Mouse (Mus musculus) cerebellum, adult 9-11 months (tissue): ENCODE data around the gene C6.
A peak's percentile ranks its signal among the peaks of the same experiment; 100 is the strongest.

Experiments used
- DNase-seq: peaks from one replicate; pipeline ENCODE4 v3.0.0; 2022

The C6 gene

DNA sequence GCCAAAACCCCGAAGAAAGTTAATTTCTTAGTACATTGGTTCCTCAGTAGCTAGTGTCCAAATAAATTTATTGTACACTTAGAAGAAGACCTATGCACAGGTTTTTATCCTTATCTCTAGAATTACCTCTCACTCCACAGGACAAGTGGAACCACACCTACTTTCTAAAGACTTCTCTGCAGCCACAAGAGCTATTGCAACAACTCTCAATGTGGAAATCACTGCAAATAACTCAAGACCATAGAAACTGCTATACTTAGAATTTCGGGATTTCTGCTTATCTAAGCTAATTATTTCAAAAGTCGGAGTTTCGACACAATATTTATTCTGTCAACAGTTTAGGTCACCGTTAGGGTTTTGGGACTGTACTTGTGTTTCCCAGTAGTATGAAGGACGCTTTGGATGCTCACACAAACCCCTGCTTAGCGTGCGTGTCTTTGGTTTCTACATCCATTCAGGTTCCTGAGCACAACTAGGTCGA, at the start of gene C6:
Gene C6, plus strand, starts transcription at position 346 of the 481 bp plus-strand sequence.
- no peak for DNase-seq

- no peak for DNase-seq
Measured at GRCm38 (mm10) chr15:4697604-4698003, 29.4 kb upstream of the C6 start.

- DNase-seq, result no peak
Measured at GRCm38 (mm10) chr15:4734150-4734549, 7.2 kb downstream of the C6 start.

DNA sequence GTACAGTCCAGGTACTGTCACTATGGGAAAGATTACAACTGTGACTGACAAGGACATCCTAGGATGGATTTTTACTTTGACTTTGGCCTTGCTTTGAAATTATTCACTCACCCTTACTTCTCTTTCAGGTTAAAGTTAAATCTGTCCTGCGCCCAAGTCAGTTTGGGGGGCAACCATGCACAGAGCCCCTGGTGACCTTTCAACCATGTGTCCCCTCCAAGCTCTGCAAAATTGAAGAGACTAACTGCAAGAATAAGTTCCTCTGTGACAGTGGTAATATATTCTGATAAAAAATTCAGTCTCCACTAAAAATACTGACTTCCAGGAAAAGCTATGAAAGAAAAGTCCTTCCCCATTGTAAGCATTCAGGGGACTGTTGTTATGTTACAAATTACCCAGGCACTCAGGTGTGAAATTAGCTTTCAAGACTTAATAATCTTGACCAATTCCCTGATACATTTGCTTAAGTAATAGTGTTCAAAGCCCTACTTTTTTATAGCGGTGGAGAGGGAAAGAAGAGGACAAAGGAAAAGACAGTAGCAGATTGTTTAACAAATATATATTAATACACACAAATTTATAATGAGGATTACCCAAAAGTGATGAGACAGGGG, 8.1 kb downstream of the C6 start:
- no peak for DNase-seq

DNA sequence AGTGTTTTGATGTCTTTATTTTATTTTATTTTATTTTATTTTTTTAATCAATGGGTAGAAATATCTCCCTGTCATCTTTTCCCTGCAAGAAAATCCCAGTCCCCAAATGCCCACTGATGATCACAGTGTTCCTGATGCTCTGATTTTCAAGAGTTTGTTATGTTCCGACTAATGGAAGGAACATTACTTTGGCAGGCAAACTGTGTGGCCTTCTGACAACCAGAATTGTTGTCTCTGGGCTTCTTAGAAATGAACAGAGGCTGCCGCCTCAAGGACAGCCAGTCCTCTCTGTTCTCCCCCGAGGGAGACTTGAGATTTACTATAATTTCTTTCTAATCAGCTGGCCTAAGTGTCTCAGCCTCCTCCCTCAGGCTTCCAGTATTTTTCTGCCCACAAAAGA, 20.7 kb downstream of the C6 start:
- no peak for DNase-seq

DNA sequence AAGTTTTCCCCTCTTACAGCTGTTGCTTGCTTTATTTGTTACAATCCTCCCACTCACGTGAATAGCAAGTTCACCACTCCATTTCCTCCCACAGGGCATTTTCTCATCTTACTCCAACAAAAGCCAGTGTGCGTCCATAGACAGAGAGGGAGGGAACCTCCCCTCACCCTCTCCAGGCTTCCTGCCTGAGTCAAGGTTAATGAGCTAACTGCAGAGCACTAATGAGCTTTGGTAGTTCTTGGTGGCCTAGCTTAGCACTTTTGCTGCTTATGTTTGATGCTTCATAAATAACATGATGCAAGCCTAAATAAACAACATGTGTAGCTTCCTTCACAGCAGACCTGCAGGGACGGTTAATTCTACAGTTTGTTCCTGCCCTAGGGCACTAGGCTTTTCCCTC, 63.4 kb downstream of the C6 start:
- no peak for DNase-seq

- no peak for DNase-seq
Measured at GRCm38 (mm10) chr15:4796861-4797260, 69.9 kb downstream of the C6 start.

DNA sequence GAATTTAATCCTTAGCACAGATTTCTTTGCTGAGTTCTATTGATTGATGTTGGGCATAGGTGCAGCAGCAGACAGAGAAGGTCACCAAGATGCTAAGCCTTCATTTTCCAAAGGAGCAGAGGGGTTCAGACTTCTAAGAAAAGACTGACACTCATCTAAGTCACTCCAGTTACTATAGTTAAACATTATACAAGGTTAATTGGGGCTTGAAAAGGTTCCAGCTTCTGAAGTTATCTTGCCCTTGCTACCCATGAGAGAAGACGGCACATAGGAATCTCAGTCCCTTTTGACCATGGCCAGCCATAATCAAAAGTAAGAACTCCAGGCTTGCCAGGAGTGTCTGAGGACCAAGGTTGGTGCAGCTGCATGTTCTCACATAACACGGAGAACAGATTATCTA, 77.3 kb downstream of the C6 start:
- no peak for DNase-seq

- peak; percentile 73 for DNase-seq
Measured at GRCm38 (mm10) chr15:4808131-4808530, 81.2 kb downstream of the C6 start.

DNA sequence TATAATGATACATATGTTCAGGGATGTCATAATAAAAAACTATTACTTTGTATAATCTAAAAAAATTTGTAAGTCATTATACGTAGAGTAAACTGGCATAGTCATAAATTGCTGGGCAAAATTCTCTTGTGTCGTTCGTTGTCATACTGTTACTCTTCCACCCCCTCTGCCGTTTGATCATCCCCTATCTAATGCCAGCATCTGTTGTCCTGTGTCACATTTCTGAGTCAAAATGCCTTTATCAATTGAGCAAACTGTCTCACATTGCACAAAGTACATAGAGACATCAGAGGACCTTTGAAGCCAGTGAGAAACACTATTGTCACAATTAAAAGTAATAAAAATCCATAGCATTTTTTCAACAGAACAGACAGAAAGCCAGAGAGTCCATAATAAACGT, 88.0 kb downstream of the C6 start:
- no peak for DNase-seq

DNA sequence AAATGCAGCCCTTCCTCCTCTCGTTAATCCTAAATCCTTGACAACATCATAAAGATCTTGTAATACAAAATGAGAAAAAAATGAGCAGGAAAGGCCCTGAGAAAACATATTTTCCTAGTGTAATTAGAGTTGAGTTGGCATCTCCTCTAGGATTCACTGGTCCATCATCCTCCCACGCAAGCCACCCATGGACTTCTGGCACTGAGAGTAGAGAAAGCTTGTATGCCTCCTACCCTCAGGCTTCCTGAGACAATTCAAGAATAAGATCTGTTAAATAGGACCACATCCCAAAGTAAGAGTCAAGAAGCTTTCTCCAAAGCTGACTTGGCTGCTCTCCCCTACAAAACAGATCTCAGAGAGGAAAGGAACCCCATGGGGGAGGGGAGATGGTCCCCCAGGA, 88.7 kb downstream of the C6 start:
- DNase-seq, result peak; percentile 86

DNA sequence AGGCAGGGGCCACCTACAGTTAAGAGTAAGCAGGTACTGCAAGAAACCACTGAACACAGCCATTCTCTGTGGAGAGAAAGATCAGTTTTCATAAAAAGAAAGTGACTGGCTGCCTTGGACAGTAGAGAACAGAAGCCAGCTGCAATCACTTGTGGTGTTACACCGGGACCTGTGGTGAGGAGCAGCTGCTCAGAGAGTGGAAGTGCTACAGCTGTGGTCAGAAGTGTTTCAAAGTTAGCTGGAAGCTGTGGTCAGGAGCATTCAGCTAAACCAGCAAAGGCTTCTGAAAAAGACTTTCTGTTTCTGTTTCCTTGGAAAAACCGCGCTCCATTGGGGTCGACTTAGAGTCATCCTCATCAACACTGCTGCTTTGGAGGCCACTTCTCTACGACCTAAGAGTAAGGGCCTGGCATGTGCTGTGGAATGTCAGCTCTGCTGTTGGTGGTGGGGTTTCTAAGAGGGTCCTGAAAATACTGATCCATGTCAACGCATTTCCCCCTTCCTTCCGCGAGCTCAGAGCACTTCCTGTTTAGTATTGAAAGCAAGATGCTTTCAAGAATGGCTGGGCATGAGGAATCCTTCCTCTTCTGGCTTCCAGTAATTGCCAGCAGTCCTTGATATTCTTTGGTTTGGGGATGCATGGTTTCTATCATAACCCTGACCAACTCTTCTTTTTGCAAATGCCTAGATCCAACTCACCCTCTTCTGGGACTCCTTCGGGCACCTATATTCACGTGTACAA, 89.9 kb downstream of the C6 start:
- no peak for DNase-seq

DNA sequence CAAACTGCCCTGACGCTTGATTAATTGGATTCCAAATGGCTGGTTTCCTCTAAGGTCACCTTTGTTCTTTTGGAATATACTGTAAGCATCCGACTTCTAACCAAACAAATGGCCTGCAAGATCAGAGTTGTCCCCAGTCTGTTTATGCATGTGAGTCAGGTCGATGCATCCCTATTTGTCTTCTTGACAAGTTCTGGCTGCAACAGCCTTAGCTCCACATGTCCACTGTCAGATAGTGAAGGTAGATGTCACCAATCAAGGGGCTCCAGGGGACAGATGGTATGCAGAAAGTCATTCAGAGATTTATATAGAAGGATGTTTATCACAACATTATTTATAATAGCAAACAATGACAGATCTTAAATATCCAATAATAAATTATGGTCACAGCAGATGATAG, 91.5 kb downstream of the C6 start:
- no peak for DNase-seq

- DNase-seq, result no peak
Measured at GRCm38 (mm10) chr15:4821161-4821560, 94.2 kb downstream of the C6 start.

GRCm38 (mm10) chr15:4821824-4822223, 94.8 kb downstream of the C6 start:
- DNase-seq, result no peak

- DNase-seq, result no peak
Measured at GRCm38 (mm10) chr15:4827736-4828135, 100.8 kb downstream of the C6 start.

DNA sequence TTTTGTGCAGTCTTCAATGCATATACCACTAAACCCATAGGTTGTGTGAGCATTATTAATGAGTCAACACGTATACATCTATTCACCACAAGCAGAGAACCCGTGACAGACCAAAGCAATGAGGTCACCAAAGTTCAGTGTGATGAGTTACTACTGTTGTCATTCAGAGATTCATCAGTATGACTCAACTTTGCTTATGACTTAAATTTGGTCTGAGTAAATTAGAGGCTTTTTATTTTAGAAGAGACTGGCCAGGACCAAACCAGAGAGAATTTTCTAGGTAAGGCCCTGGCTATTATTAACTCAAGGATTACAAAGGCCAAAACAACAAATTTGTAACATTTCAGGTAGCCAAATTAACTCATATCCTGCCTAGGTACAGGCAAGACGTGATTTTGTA, 109.4 kb downstream of the C6 start:
- no peak for DNase-seq

GRCm38 (mm10) chr15:4850015-4850414, 123.0 kb downstream of the C6 start:
- DNase-seq, result no peak
